Mouse (Mus musculus) E14TG2a.4 (cell line): ENCODE data around the gene Trim69.

Source experiments
- CTCF ChIP-seq: conservative IDR thresholded peaks from 2 replicates; pipeline ENCODE4 v1.5.1; 2014; ENCODE audit warnings: low read length
- POU5F1 ChIP-seq: IDR thresholded peaks from 2 replicates; pipeline ENCODE4 v1.6.1; 2014; ENCODE audit warnings: low read length, borderline replicate concordance

- TF ChIP-seq CTCF = no peak
- no peak for TF ChIP-seq POU5F1
Observed at GRCm38 (mm10) chr2:122194509-122194929, 34.0 kb downstream of the Trim69 start.
